Mouse (Mus musculus): ENCODE results near the gene Lamtor2. TPM values are rescaled to one million over a fixed set of nuclear protein-coding genes. Genes with fewer than 3 reads are reported as not detected.
A peak's percentile ranks its signal among the peaks of the same experiment; 100 is the strongest.

The Lamtor2 gene
- total RNA-seq, 2 experiments from 2014 or later, result 4.2 to 14.3 TPM

- ATAC-seq (replicated peaks; ENCODE audit: low FRiP score, poor library complexity, severe bottlenecking), result no peak
These were observed 16.8 kb upstream of the Lamtor2 start for GRCm38 (mm10) chr3:88569694-88570093.

GRCm38 (mm10) chr3:88569093-88569492, 16.2 kb upstream of the Lamtor2 start:
- no peak for ATAC-seq (replicated peaks; ENCODE audit: low FRiP score, poor library complexity, severe bottlenecking)

- ATAC-seq (replicated peaks; ENCODE audit: low FRiP score, poor library complexity, severe bottlenecking), result no peak
These were observed 15.7 kb upstream of the Lamtor2 start for GRCm38 (mm10) chr3:88568615-88569014.

GRCm38 (mm10) chr3:88567892-88568291, 15.0 kb upstream of the Lamtor2 start:
- no peak for ATAC-seq (replicated peaks; ENCODE audit: low FRiP score, poor library complexity, severe bottlenecking)

- ATAC-seq (replicated peaks; ENCODE audit: low FRiP score, poor library complexity, severe bottlenecking), result no peak
These were observed 13.7 kb upstream of the Lamtor2 start for GRCm38 (mm10) chr3:88566536-88567061.

GRCm38 (mm10) chr3:88566116-88566515, 13.2 kb upstream of the Lamtor2 start:
- no peak for ATAC-seq (replicated peaks; ENCODE audit: low FRiP score, poor library complexity, severe bottlenecking)

GRCm38 (mm10) chr3:88563966-88564365, 11.1 kb upstream of the Lamtor2 start:
- no peak for ATAC-seq (replicated peaks; ENCODE audit: low FRiP score, poor library complexity, severe bottlenecking)

GRCm38 (mm10) chr3:88563442-88563841, 10.6 kb upstream of the Lamtor2 start:
- ATAC-seq (replicated peaks; ENCODE audit: low FRiP score, poor library complexity, severe bottlenecking), result no peak

- no peak for ATAC-seq (replicated peaks; ENCODE audit: low FRiP score, poor library complexity, severe bottlenecking)
These were observed 9.1 kb upstream of the Lamtor2 start for GRCm38 (mm10) chr3:88561989-88562388.

GRCm38 (mm10) chr3:88559596-88559995, 6.7 kb upstream of the Lamtor2 start:
- ATAC-seq (replicated peaks; ENCODE audit: low FRiP score, poor library complexity, severe bottlenecking), result no peak

- ATAC-seq (replicated peaks; ENCODE audit: low FRiP score, poor library complexity, severe bottlenecking), result no peak
These were observed 3.7 kb upstream of the Lamtor2 start for GRCm38 (mm10) chr3:88556616-88557015.

GRCm38 (mm10) chr3:88555731-88556130, 2.9 kb upstream of the Lamtor2 start:
- no peak for ATAC-seq (replicated peaks; ENCODE audit: low FRiP score, poor library complexity, severe bottlenecking)

GRCm38 (mm10) chr3:88555069-88555605, 2.3 kb upstream of the Lamtor2 start:
- no peak for ATAC-seq (replicated peaks; ENCODE audit: low FRiP score, poor library complexity, severe bottlenecking)

GRCm38 (mm10) chr3:88553880-88554586, 1.2 kb upstream of the Lamtor2 start:
- ATAC-seq (replicated peaks; ENCODE audit: low FRiP score, poor library complexity, severe bottlenecking), result peak; percentile 41

- peak; percentile 69 for ATAC-seq (replicated peaks; ENCODE audit: low FRiP score, poor library complexity, severe bottlenecking)
These were observed 628 bp upstream of the Lamtor2 start, which contains the start of gene Ubqln4 for GRCm38 (mm10) chr3:88553525-88553879. Gene Ubqln4 (plus strand): TSS chr3:88553758.

GRCm38 (mm10) chr3:88552082-88552645, 710 bp downstream of the Lamtor2 start:
- ATAC-seq (replicated peaks; ENCODE audit: low FRiP score, poor library complexity, severe bottlenecking), result 0 out of 2 replicates have a peak, but pooled peaks have one; percentile 4

- ATAC-seq (replicated peaks; ENCODE audit: low FRiP score, poor library complexity, severe bottlenecking), result no peak
These were observed 1.3 kb downstream of the Lamtor2 start for GRCm38 (mm10) chr3:88551586-88551985.

GRCm38 (mm10) chr3:88548180-88548917, 4.5 kb downstream of the Lamtor2 start, which contains the start of gene Rab25:
Gene Rab25 (minus strand): TSS chr3:88548300.
- no peak for ATAC-seq (replicated peaks; ENCODE audit: low FRiP score, poor library complexity, severe bottlenecking)

GRCm38 (mm10) chr3:88546674-88547418, 6.0 kb downstream of the Lamtor2 start:
- 0 out of 2 replicates have a peak, but pooled peaks have one; percentile 17 for ATAC-seq (replicated peaks; ENCODE audit: low FRiP score, poor library complexity, severe bottlenecking)
